Mouse (Mus musculus) lung, adult 2 months (tissue): ENCODE data around the gene Sult4a1. TPM values are rescaled to one million over a fixed set of nuclear protein-coding genes. Genes with fewer than 3 reads are reported as not detected.
A peak's percentile ranks its signal among the peaks of the same experiment; 100 is the strongest.
"Not testable (repeated sequence)": the region's sequence is repeated elsewhere in the genome, so short reads cannot be mapped to it uniquely, and the experiment has no call there.

Source experiments
- DNase-seq: peaks from one replicate; pipeline ENCODE4 v3.0.0; 2022
- H3K4me1 ChIP-seq: fragments of 200-500 bp; 2 replicates; pipeline ENCODE4 v1.6.1; 2011; ENCODE audit warnings: low read length; ENCODE audit not compliant: control insufficient read depth, insufficient read depth
- H3K4me3 ChIP-seq: fragments of 200-500 bp; replicated peaks from 2 replicates; pipeline ENCODE3; 2011; ENCODE audit warnings: low read depth, mild to moderate bottlenecking, control low read depth, low read length; ENCODE audit errors: extremely low read depth
- CTCF ChIP-seq: fragments of 200-500 bp; IDR thresholded peaks from 2 replicates; pipeline ENCODE4 v1.5.1; 2011; ENCODE audit warnings: mild to moderate bottlenecking, low read length, control low read depth; ENCODE audit not compliant: insufficient read depth
- POLR2A ChIP-seq: fragments of 200-500 bp; IDR thresholded peaks from 2 replicates; pipeline ENCODE4 v1.6.1; 2011; ENCODE audit warnings: low read depth, mild to moderate bottlenecking, control low read depth, low read length, borderline replicate concordance; ENCODE audit errors: extremely low read depth
- WGBS: fragments of 180-500 bp; shearing (Covaris S2); methylation state at CpG from one replicate; pipeline ENCODE4 v1.1.7; 2018; 5-methylcytosine and 5-hydroxymethylcytosine counted together
- polyA plus RNA-seq: library from polyadenylated mRNA; depleted of rRNA; stranded (reverse); fragments of >200 nt; gene quantifications from 2 replicates; pipeline ENCODE4 v1.2.3, GENCODE M21; 2012

Gene Sult4a1
- polyA plus RNA-seq, 1 experiment = 0.69 TPM

GRCm38 (mm10) chr15:84105924-84106500 lies 458 bp upstream of the Sult4a1 start:
- 11% methylated on average over 12 of the region's 12 CpGs for WGBS
- no peaks in the 10 kb centered on the region for H3K4me1 ChIP-seq
- TF ChIP-seq CTCF = no peak
- TF ChIP-seq POLR2A = no peak
- DNase-seq = no peak
- no peak overlapping the region for H3K4me3 ChIP-seq

- DNase-seq = no peak
- 79% methylated on average over 7 of the region's 7 CpGs for WGBS
- Histone ChIP-seq H3K4me3 (no peak overlapping the region), H3K4me1 (no peaks in the 10 kb centered on the region)
- TF ChIP-seq CTCF = no peak
- no peak for TF ChIP-seq POLR2A
Measured at GRCm38 (mm10) chr15:84104626-84105025, 928 bp downstream of the Sult4a1 start.

GRCm38 (mm10) chr15:84097536-84097935 lies 8.0 kb downstream of the Sult4a1 start:
- H3K4me3 ChIP-seq, DNase-seq, H3K4me1 ChIP-seq: not testable (repeated sequence)
- 80% methylated on average over 15 of the region's 15 CpGs for WGBS

GRCm38 (mm10) chr15:84096051-84096450 lies 9.5 kb downstream of the Sult4a1 start:
- H3K4me1 ChIP-seq = no peaks in the 10 kb centered on the region
- 70% methylated on average over 8 of the region's 8 CpGs for WGBS
- H3K4me3 ChIP-seq = no peak overlapping the region
- TF ChIP-seq CTCF = no peak
- TF ChIP-seq POLR2A = no peak
- no peak for DNase-seq

- DNase-seq = no peak
- no peak overlapping the region for H3K4me3 ChIP-seq
- TF ChIP-seq POLR2A (no peak), CTCF (no peak)
- 46% methylated on average over 7 of the region's 7 CpGs for WGBS
- H3K4me1 ChIP-seq = no peaks in the 10 kb centered on the region
Measured at GRCm38 (mm10) chr15:84094921-84095320, 10.6 kb downstream of the Sult4a1 start.

GRCm38 (mm10) chr15:84086775-84087174 lies 18.8 kb downstream of the Sult4a1 start:
- Histone ChIP-seq H3K4me1 (no peaks in the 10 kb centered on the region), H3K4me3 (no peak overlapping the region)
- WGBS = 24% methylated on average over 9 of the region's 9 CpGs
- TF ChIP-seq POLR2A = no peak
- TF ChIP-seq CTCF = no peak
- DNase-seq = no peak

GRCm38 (mm10) chr15:84086364-84086763 lies 19.2 kb downstream of the Sult4a1 start:
- WGBS = 26% methylated on average over 12 of the region's 12 CpGs
- TF ChIP-seq POLR2A (no peak), CTCF (no peak)
- no peaks in the 10 kb centered on the region for H3K4me1 ChIP-seq
- H3K4me3 ChIP-seq = no peak overlapping the region
- DNase-seq = no peak

GRCm38 (mm10) chr15:84080069-84080468 lies 25.5 kb downstream of the Sult4a1 start:
- TF ChIP-seq CTCF (no peak), POLR2A (no peak)
- H3K4me1 ChIP-seq = no peaks in the 10 kb centered on the region
- no peak overlapping the region for H3K4me3 ChIP-seq
- peak; percentile 9 for DNase-seq
- 48% methylated on average over 7 of the region's 7 CpGs for WGBS

GRCm38 (mm10) chr15:84079519-84079918 lies 26.0 kb downstream of the Sult4a1 start:
- H3K4me3 ChIP-seq = no peak overlapping the region
- H3K4me1 ChIP-seq = no peaks in the 10 kb centered on the region
- 69% methylated on average over 2 of the region's 2 CpGs for WGBS
- no peak for DNase-seq
- no peak for TF ChIP-seq POLR2A
- TF ChIP-seq CTCF = no peak

GRCm38 (mm10) chr15:84078667-84079066 lies 26.9 kb downstream of the Sult4a1 start:
- no peak for DNase-seq
- TF ChIP-seq POLR2A (no peak), CTCF (no peak)
- Histone ChIP-seq H3K4me3 (no peak overlapping the region), H3K4me1 (no peaks in the 10 kb centered on the region)
- 61% methylated on average over 13 of the region's 13 CpGs for WGBS
